Mouse (Mus musculus): ENCODE measurements around the gene Klhdc1. TPM values are rescaled to one million over a fixed set of nuclear protein-coding genes. Genes with fewer than 3 reads are reported as not detected.

Gene Klhdc1
- 4.9 and 5.3 TPM in 2 replicates for polyA plus RNA-seq (2012; rRNA removed)

- TF ChIP-seq POLR2A (IDR thresholded peaks at IDR 0.05; ENCODE audit: borderline replicate concordance, extremely low read depth, insufficient read depth, insufficient read length, poor library complexity, severe bottlenecking) (no peak), CTCF (IDR thresholded peaks at IDR 0.05; ENCODE audit: borderline replicate concordance, extremely low read depth, insufficient read depth, insufficient read length) (no peak)
- no peak for DNase-seq (ENCODE audit: low read depth)
These were observed at the start of gene Klhdc1 for GRCm38 (mm10) chr12:69240876-69241275. Gene Klhdc1, plus strand, starts transcription at chr12:69241176.

- no peak for TF ChIP-seq CTCF (IDR thresholded peaks at IDR 0.05; ENCODE audit: borderline replicate concordance, extremely low read depth, insufficient read depth, insufficient read length)
- TF ChIP-seq POLR2A (IDR thresholded peaks at IDR 0.05; ENCODE audit: borderline replicate concordance, extremely low read depth, insufficient read depth, insufficient read length, poor library complexity, severe bottlenecking) = no peak
- no peak for DNase-seq (ENCODE audit: low read depth)
These were observed 49.6 kb upstream of the Klhdc1 start for GRCm38 (mm10) chr12:69191396-69191795.

- TF ChIP-seq CTCF (IDR thresholded peaks at IDR 0.05; ENCODE audit: borderline replicate concordance, extremely low read depth, insufficient read depth, insufficient read length) (no peak), POLR2A (IDR thresholded peaks at IDR 0.05; ENCODE audit: borderline replicate concordance, extremely low read depth, insufficient read depth, insufficient read length, poor library complexity, severe bottlenecking) (no peak)
- DNase-seq (ENCODE audit: low read depth) = no peak
These were observed 48.3 kb upstream of the Klhdc1 start for GRCm38 (mm10) chr12:69192637-69193036.

- TF ChIP-seq CTCF (IDR thresholded peaks at IDR 0.05; ENCODE audit: borderline replicate concordance, extremely low read depth, insufficient read depth, insufficient read length) (no peak), POLR2A (IDR thresholded peaks at IDR 0.05; ENCODE audit: borderline replicate concordance, extremely low read depth, insufficient read depth, insufficient read length, poor library complexity, severe bottlenecking) (peak; percentile 96)
- DNase-seq (ENCODE audit: low read depth) = peak; percentile 93
These were observed 44.3 kb upstream of the Klhdc1 start, which contains the start of gene Gm49383 for GRCm38 (mm10) chr12:69196444-69197377. Gene Gm49383, minus strand, starts transcription at chr12:69197104.

- DNase-seq (ENCODE audit: low read depth) = peak; percentile 63
- TF ChIP-seq POLR2A (IDR thresholded peaks at IDR 0.05; ENCODE audit: borderline replicate concordance, extremely low read depth, insufficient read depth, insufficient read length, poor library complexity, severe bottlenecking) (no peak), CTCF (IDR thresholded peaks at IDR 0.05; ENCODE audit: borderline replicate concordance, extremely low read depth, insufficient read depth, insufficient read length) (no peak)
These were observed 43.4 kb upstream of the Klhdc1 start for GRCm38 (mm10) chr12:69197378-69198163.

GRCm38 (mm10) chr12:69198164-69198535 is 42.8 kb upstream of the Klhdc1 start, which contains the start of gene Dnaaf2:
Gene Dnaaf2, minus strand, starts transcription at chr12:69198429.
- DNase-seq (ENCODE audit: low read depth) = peak; percentile 80
- TF ChIP-seq POLR2A (IDR thresholded peaks at IDR 0.05; ENCODE audit: borderline replicate concordance, extremely low read depth, insufficient read depth, insufficient read length, poor library complexity, severe bottlenecking) = no peak
- no peak for TF ChIP-seq CTCF (IDR thresholded peaks at IDR 0.05; ENCODE audit: borderline replicate concordance, extremely low read depth, insufficient read depth, insufficient read length)

GRCm38 (mm10) chr12:69198985-69199384 is 42.0 kb upstream of the Klhdc1 start:
- TF ChIP-seq POLR2A (IDR thresholded peaks at IDR 0.05; ENCODE audit: borderline replicate concordance, extremely low read depth, insufficient read depth, insufficient read length, poor library complexity, severe bottlenecking) = no peak
- TF ChIP-seq CTCF (IDR thresholded peaks at IDR 0.05; ENCODE audit: borderline replicate concordance, extremely low read depth, insufficient read depth, insufficient read length) = no peak
- no peak for DNase-seq (ENCODE audit: low read depth)

GRCm38 (mm10) chr12:69204052-69204833 is 36.7 kb upstream of the Klhdc1 start, which contains the start of gene Gm49384:
Gene Gm49384, minus strand, starts transcription at chr12:69204267.
- peak; percentile 64 for DNase-seq (ENCODE audit: low read depth)

GRCm38 (mm10) chr12:69207396-69207795 is 33.6 kb upstream of the Klhdc1 start:
- DNase-seq (ENCODE audit: low read depth) = no peak
- TF ChIP-seq CTCF (IDR thresholded peaks at IDR 0.05; ENCODE audit: borderline replicate concordance, extremely low read depth, insufficient read depth, insufficient read length) = no peak
- TF ChIP-seq POLR2A (IDR thresholded peaks at IDR 0.05; ENCODE audit: borderline replicate concordance, extremely low read depth, insufficient read depth, insufficient read length, poor library complexity, severe bottlenecking) = no peak

More at GRCm38 (mm10) chr12:69204052-69204833, 36.7 kb upstream of the Klhdc1 start, which contains the start of gene Gm49384:
- TF ChIP-seq POLR2A (IDR thresholded peaks at IDR 0.05; ENCODE audit: borderline replicate concordance, extremely low read depth, insufficient read depth, insufficient read length, poor library complexity, severe bottlenecking) = no peak
- TF ChIP-seq CTCF (IDR thresholded peaks at IDR 0.05; ENCODE audit: borderline replicate concordance, extremely low read depth, insufficient read depth, insufficient read length) = no peak

- DNase-seq (ENCODE audit: low read depth) = no peak
These were observed 33.0 kb upstream of the Klhdc1 start for GRCm38 (mm10) chr12:69207926-69208325.

More at GRCm38 (mm10) chr12:69207926-69208325, 33.0 kb upstream of the Klhdc1 start:
- no peak for TF ChIP-seq POLR2A (IDR thresholded peaks at IDR 0.05; ENCODE audit: borderline replicate concordance, extremely low read depth, insufficient read depth, insufficient read length, poor library complexity, severe bottlenecking)
- TF ChIP-seq CTCF (IDR thresholded peaks at IDR 0.05; ENCODE audit: borderline replicate concordance, extremely low read depth, insufficient read depth, insufficient read length) = no peak
